Mouse (Mus musculus): ENCODE measurements around the gene Scgb1b30.
"Not testable (repeated sequence)": the region's sequence is repeated elsewhere in the genome, so short reads cannot be mapped to it uniquely, and the experiment has no call there.

Scgb1b30 gene

GRCm38 (mm10) chr7:34094911-34095481 is at the start of gene Scgb1b30:
Scgb1b30 (plus strand) TSS chr7:34095431.
- DNase-seq (ENCODE audit: low spot score), result no peak

- DNase-seq (ENCODE audit: low spot score), result not testable (repeated sequence)
Observed at GRCm38 (mm10) chr7:34068132-34068531, 27.1 kb upstream of the Scgb1b30 start.

GRCm38 (mm10) chr7:34100002-34100401 is 4.8 kb downstream of the Scgb1b30 start:
- no peak for DNase-seq (ENCODE audit: low spot score)

GRCm38 (mm10) chr7:34101276-34101675 is 6.0 kb downstream of the Scgb1b30 start:
- DNase-seq (ENCODE audit: low spot score), result no peak

- DNase-seq (ENCODE audit: low spot score), result no peak
Observed at GRCm38 (mm10) chr7:34109190-34109589, 14.0 kb downstream of the Scgb1b30 start.

- no peak for DNase-seq (ENCODE audit: low spot score)
Observed at GRCm38 (mm10) chr7:34116601-34117000, 21.4 kb downstream of the Scgb1b30 start.

GRCm38 (mm10) chr7:34120636-34121035 is 25.4 kb downstream of the Scgb1b30 start:
- DNase-seq (ENCODE audit: low spot score), result not testable (repeated sequence)

- no peak for DNase-seq (ENCODE audit: low spot score)
Observed at GRCm38 (mm10) chr7:34122987-34123720, 27.9 kb downstream of the Scgb1b30 start.

- DNase-seq (ENCODE audit: low spot score), result no peak
Observed at GRCm38 (mm10) chr7:34125346-34125745, 30.1 kb downstream of the Scgb1b30 start.

- no peak for DNase-seq (ENCODE audit: low spot score)
Observed at GRCm38 (mm10) chr7:34126291-34126690, 31.1 kb downstream of the Scgb1b30 start.

GRCm38 (mm10) chr7:34131118-34131517 is 35.9 kb downstream of the Scgb1b30 start:
- no peak for DNase-seq (ENCODE audit: low spot score)

- no peak for DNase-seq (ENCODE audit: low spot score)
Observed at GRCm38 (mm10) chr7:34131959-34132354, 36.7 kb downstream of the Scgb1b30 start.

- no peak for DNase-seq (ENCODE audit: low spot score)
Observed at GRCm38 (mm10) chr7:34132355-34133079, 37.3 kb downstream of the Scgb1b30 start.

- no peak for DNase-seq (ENCODE audit: low spot score)
Observed at GRCm38 (mm10) chr7:34133117-34133762, 38.0 kb downstream of the Scgb1b30 start, which contains the start of gene Wtip. Wtip (minus strand) TSS chr7:34133268.

GRCm38 (mm10) chr7:34134336-34134735 is 39.1 kb downstream of the Scgb1b30 start:
- no peak for DNase-seq (ENCODE audit: low spot score)

- DNase-seq (ENCODE audit: low spot score), result no peak
Observed at GRCm38 (mm10) chr7:34139493-34139892, 44.3 kb downstream of the Scgb1b30 start.

- no peak for DNase-seq (ENCODE audit: low spot score)
Observed at GRCm38 (mm10) chr7:34141123-34141522, 45.9 kb downstream of the Scgb1b30 start.

GRCm38 (mm10) chr7:34147193-34147592 is 52.0 kb downstream of the Scgb1b30 start:
- no peak for DNase-seq (ENCODE audit: low spot score)
